Mouse (Mus musculus): Measurements from ENCODE around the gene Atg5.

DNA sequence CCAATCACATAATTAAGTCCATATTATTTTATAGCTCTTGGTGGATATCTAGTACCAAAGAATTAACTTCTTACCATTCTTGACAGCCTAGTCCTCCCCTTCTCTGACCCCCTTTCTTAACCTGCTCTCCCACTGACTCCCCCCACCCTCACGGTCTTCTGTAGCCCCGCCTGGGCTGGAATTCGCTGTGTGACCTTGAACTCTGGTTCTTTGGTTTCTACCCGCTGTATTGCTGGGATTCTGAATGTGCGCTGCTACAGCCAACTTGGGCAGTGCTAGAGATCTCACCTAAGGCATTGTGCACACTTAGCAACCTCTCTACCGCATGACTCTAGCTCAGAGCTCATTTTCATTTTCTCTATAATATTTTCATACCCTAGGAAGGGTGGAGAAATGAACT is 90.7 kb downstream of the Atg5 start:
- TF ChIP-seq TAL1 (IDR thresholded peaks at IDR 0.05; ENCODE audit: low read length): no peak
- TF ChIP-seq GATA1 (IDR thresholded peaks at IDR 0.05; ENCODE audit: low read length): no peak
